Mouse (Mus musculus): Measurements from ENCODE around the gene Cyp2d10. TPM values are rescaled to one million over a fixed set of nuclear protein-coding genes. Genes with fewer than 3 reads are reported as not detected.

Cyp2d10 gene
- polyA plus RNA-seq, 1 experiment from 2014 or later = not detected

- 97% methylated on average over 2 of the region's 2 CpGs for WGBS
- Histone ChIP-seq H3K4me1 (peaks cover 4% of the 10 kb centered on the region), H3K9me3 (no peaks in the 10 kb centered on the region), H3K36me3 (no peaks in the 10 kb centered on the region), H3K27ac (no peak overlapping the region), H3K4me3 (no peak overlapping the region), H3K9ac (no peak overlapping the region), H3K4me2 (replicated peaks) (no peak overlapping the region), H3K27me3 (replicated peaks) (no peaks in the 10 kb centered on the region)
- no peak for ATAC-seq (ENCODE audit: low FRiP score, low read depth)
Observed at GRCm38 (mm10) chr15:82385729-82386128, 21.3 kb downstream of the Cyp2d10 start.

GRCm38 (mm10) chr15:82382441-82382840 is 24.6 kb downstream of the Cyp2d10 start:
- Histone ChIP-seq H3K9me3 (no peaks in the 10 kb centered on the region), H3K36me3 (no peaks in the 10 kb centered on the region), H3K9ac (no peak overlapping the region), H3K4me1 (peaks cover 10% of the 10 kb centered on the region), H3K27me3 (replicated peaks) (no peaks in the 10 kb centered on the region), H3K4me2 (replicated peaks) (no peak overlapping the region), H3K27ac (no peak overlapping the region), H3K4me3 (no peak overlapping the region)
- 86% methylated on average over 2 of the region's 2 CpGs for WGBS
- no peak for ATAC-seq (ENCODE audit: low FRiP score, low read depth)

- ATAC-seq (ENCODE audit: low FRiP score, low read depth) = no peak
- Histone ChIP-seq H3K4me3 (peak overlapping the region; percentile 34), H3K9ac (peak overlapping the region; percentile 33; the same call in 1 of the 2 replicates), H3K27ac (no peak overlapping the region), H3K9me3 (no peaks in the 10 kb centered on the region), H3K27me3 (replicated peaks) (no peaks in the 10 kb centered on the region), H3K4me1 (peaks cover 10% of the 10 kb centered on the region), H3K4me2 (replicated peaks) (peak overlapping the region; percentile 65), H3K36me3 (no peaks in the 10 kb centered on the region)
- WGBS = 34% methylated on average over 7 of the region's 7 CpGs
Observed at GRCm38 (mm10) chr15:82380714-82381062, 26.3 kb downstream of the Cyp2d10 start.

GRCm38 (mm10) chr15:82379871-82380713 is 26.9 kb downstream of the Cyp2d10 start, which contains the start of gene Cyp2d22:
Gene Cyp2d22, minus strand, starts transcription at chr15:82380260.
- H3K9ac ChIP-seq = peak within 1 kb of the TSS; percentile 33; the same call in 1 of the 2 replicates
- peak within 1 kb of the TSS; percentile 65 for H3K4me2 ChIP-seq (replicated peaks)
- no peaks in the 10 kb centered on the region for H3K36me3 ChIP-seq
- H3K27ac ChIP-seq = no peak within 1 kb of the TSS
- H3K27me3 ChIP-seq (replicated peaks) = no peaks in the 10 kb centered on the region
- peak within 1 kb of the TSS; percentile 34 for H3K4me3 ChIP-seq
- H3K4me1 ChIP-seq = peaks cover 10% of the 10 kb centered on the region
- WGBS = 2% methylated on average over 19 of the region's 24 CpGs
- ATAC-seq (ENCODE audit: low FRiP score, low read depth) = peak; percentile 58
- H3K9me3 ChIP-seq = no peaks in the 10 kb centered on the region

- H3K27me3 ChIP-seq (replicated peaks) = no peaks in the 10 kb centered on the region
- H3K4me2 ChIP-seq (replicated peaks) = peak overlapping the region; percentile 65
- H3K9me3 ChIP-seq = no peaks in the 10 kb centered on the region
- H3K27ac ChIP-seq = no peak overlapping the region
- 27% methylated on average over 7 of the region's 7 CpGs for WGBS
- H3K9ac ChIP-seq = no peak overlapping the region
- ATAC-seq (ENCODE audit: low FRiP score, low read depth) = peak; percentile 48; the same call in 1 of the 2 replicates
- peaks cover 10% of the 10 kb centered on the region for H3K4me1 ChIP-seq
- peak overlapping the region; percentile 34 for H3K4me3 ChIP-seq
- no peaks in the 10 kb centered on the region for H3K36me3 ChIP-seq
Observed at GRCm38 (mm10) chr15:82379511-82379870, 27.5 kb downstream of the Cyp2d10 start.

- 47% methylated on average over 15 of the region's 15 CpGs for WGBS
- Histone ChIP-seq H3K36me3 (no peaks in the 10 kb centered on the region), H3K4me2 (replicated peaks) (no peak overlapping the region), H3K9me3 (no peaks in the 10 kb centered on the region), H3K27me3 (replicated peaks) (no peaks in the 10 kb centered on the region), H3K4me3 (no peak overlapping the region), H3K9ac (no peak overlapping the region), H3K27ac (no peak overlapping the region), H3K4me1 (peaks cover 10% of the 10 kb centered on the region)
- ATAC-seq (ENCODE audit: low FRiP score, low read depth) = no peak
Observed at GRCm38 (mm10) chr15:82378261-82379180, 28.5 kb downstream of the Cyp2d10 start.

- H3K4me1 ChIP-seq = peaks cover 10% of the 10 kb centered on the region
- no peak overlapping the region for H3K4me2 ChIP-seq (replicated peaks)
- H3K27ac ChIP-seq = no peak overlapping the region
- no peaks in the 10 kb centered on the region for H3K27me3 ChIP-seq (replicated peaks)
- no peak overlapping the region for H3K9ac ChIP-seq
- no peaks in the 10 kb centered on the region for H3K36me3 ChIP-seq
- H3K9me3 ChIP-seq = no peaks in the 10 kb centered on the region
- no peak for ATAC-seq (ENCODE audit: low FRiP score, low read depth)
- no peak overlapping the region for H3K4me3 ChIP-seq
- WGBS = 81% methylated on average over 5 of the region's 5 CpGs
Observed at GRCm38 (mm10) chr15:82377701-82378100, 29.3 kb downstream of the Cyp2d10 start.

GRCm38 (mm10) chr15:82376393-82377138 is 30.4 kb downstream of the Cyp2d10 start:
- Histone ChIP-seq H3K4me2 (replicated peaks) (no peak overlapping the region), H3K4me3 (no peak overlapping the region), H3K4me1 (peaks cover 10% of the 10 kb centered on the region), H3K36me3 (no peaks in the 10 kb centered on the region), H3K27me3 (replicated peaks) (no peaks in the 10 kb centered on the region), H3K9me3 (no peaks in the 10 kb centered on the region), H3K27ac (no peak overlapping the region), H3K9ac (no peak overlapping the region)
- no peak for ATAC-seq (ENCODE audit: low FRiP score, low read depth)
- 69% methylated on average over 17 of the region's 17 CpGs for WGBS

GRCm38 (mm10) chr15:82375855-82376254 is 31.1 kb downstream of the Cyp2d10 start:
- Histone ChIP-seq H3K4me3 (no peak overlapping the region), H3K36me3 (no peaks in the 10 kb centered on the region), H3K9me3 (no peaks in the 10 kb centered on the region), H3K27me3 (replicated peaks) (no peaks in the 10 kb centered on the region), H3K4me1 (peaks cover 7% of the 10 kb centered on the region), H3K4me2 (replicated peaks) (no peak overlapping the region), H3K9ac (no peak overlapping the region), H3K27ac (no peak overlapping the region)
- no peak for ATAC-seq (ENCODE audit: low FRiP score, low read depth)
- 86% methylated on average over 9 of the region's 9 CpGs for WGBS

- no peak overlapping the region for H3K9ac ChIP-seq
Observed at GRCm38 (mm10) chr15:82374437-82374836, 32.6 kb downstream of the Cyp2d10 start.

GRCm38 (mm10) chr15:82372991-82373390 is 34.0 kb downstream of the Cyp2d10 start:
- Histone ChIP-seq H3K27me3 (replicated peaks) (no peaks in the 10 kb centered on the region), H3K4me3 (no peak overlapping the region), H3K36me3 (no peaks in the 10 kb centered on the region), H3K4me2 (replicated peaks) (no peak overlapping the region), H3K9ac (no peak overlapping the region), H3K9me3 (no peaks in the 10 kb centered on the region), H3K27ac (no peak overlapping the region), H3K4me1 (no peaks in the 10 kb centered on the region)
- 86% methylated on average over 5 of the region's 5 CpGs for WGBS
- ATAC-seq (ENCODE audit: low FRiP score, low read depth) = no peak

More at GRCm38 (mm10) chr15:82374437-82374836, 32.6 kb downstream of the Cyp2d10 start:
- WGBS = 74% methylated on average over 5 of the region's 5 CpGs
- no peak overlapping the region for H3K27ac ChIP-seq
- H3K27me3 ChIP-seq (replicated peaks) = no peaks in the 10 kb centered on the region
- H3K4me2 ChIP-seq (replicated peaks) = no peak overlapping the region
- ATAC-seq (ENCODE audit: low FRiP score, low read depth) = no peak
- H3K9me3 ChIP-seq = no peaks in the 10 kb centered on the region
- no peaks in the 10 kb centered on the region for H3K36me3 ChIP-seq
- H3K4me1 ChIP-seq = no peaks in the 10 kb centered on the region
- H3K4me3 ChIP-seq = no peak overlapping the region

- WGBS = 88% methylated on average over 6 of the region's 6 CpGs
- no peak overlapping the region for H3K9ac ChIP-seq
Observed at GRCm38 (mm10) chr15:82372446-82372845, 34.5 kb downstream of the Cyp2d10 start.

More at GRCm38 (mm10) chr15:82372446-82372845, 34.5 kb downstream of the Cyp2d10 start:
- Histone ChIP-seq H3K4me1 (no peaks in the 10 kb centered on the region), H3K27me3 (replicated peaks) (no peaks in the 10 kb centered on the region), H3K4me3 (no peak overlapping the region), H3K9me3 (no peaks in the 10 kb centered on the region), H3K36me3 (no peaks in the 10 kb centered on the region), H3K27ac (no peak overlapping the region), H3K4me2 (replicated peaks) (no peak overlapping the region)
- no peak for ATAC-seq (ENCODE audit: low FRiP score, low read depth)
